Mouse (Mus musculus) gastrocnemius, postnatal 14 days (tissue): ENCODE measurements around the gene Olfr733. TPM values are rescaled to one million over a fixed set of nuclear protein-coding genes. Genes with fewer than 3 reads are reported as not detected.

Source experiments
- DNase-seq: peaks from one replicate; pipeline ENCODE4 v3.0.0; 2021; ENCODE audit warnings: mixed read lengths
- intact Hi-C: fragments of 180-260 bp; cut with DNase I; formaldehyde crosslinking; loops from one replicate; pipeline ENCODE4 v1.15.1; 2025; ENCODE audit warnings: low total_unique reads
- long read RNA-seq, 2 experiments: library from polyadenylated mRNA; stranded (forward); transcript quantifications; one replicate each; pipeline ENCODE4 v2.0.0; 2021
- total RNA-seq, 2 experiments: library from RNA; stranded (reverse); gene quantifications; 2 replicates each; pipeline ENCODE4 v1.2.3; 2021

The Olfr733 gene
- total RNA-seq: not detected
- long read RNA-seq, experiment 1: 0 reads
- long read RNA-seq, experiment 2: 0 reads

GRCm38 (mm10) chr14:50301422-50301821, at the start of gene Olfr733:
Gene Olfr733, minus strand, starts transcription at chr14:50301522.
- no peak for DNase-seq
- intact Hi-C loops: no loop called here

- intact Hi-C loops: no loop called here
- DNase-seq: no peak
Measured at GRCm38 (mm10) chr14:50348796-50349195, 47.5 kb upstream of the Olfr733 start, which contains the start of gene Olfr735. Gene Olfr735, minus strand, starts transcription at chr14:50348872.

GRCm38 (mm10) chr14:50326661-50327060, 25.3 kb upstream of the Olfr733 start, which contains the start of gene Olfr734:
Gene Olfr734, minus strand, starts transcription at chr14:50326761.
- intact Hi-C loops: no loop called here
- DNase-seq: no peak

- intact Hi-C loops: no loop called here
- DNase-seq: no peak
Measured at GRCm38 (mm10) chr14:50284106-50284505, 17.2 kb downstream of the Olfr733 start, which contains the start of gene Olfr732. Gene Olfr732, minus strand, starts transcription at chr14:50284206.

Other genes with a start within 250 kb of the Olfr733 start
- not detected for gene Olfr726, start 210.6 kb downstream of the Olfr733 start, total RNA-seq
- not detected for gene Olfr727, start 178.3 kb downstream of the Olfr733 start, total RNA-seq
- gene Olfr728, start 158.8 kb downstream of the Olfr733 start, total RNA-seq: not detected
- gene Olfr729, start 148.6 kb downstream of the Olfr733 start, total RNA-seq: not detected
- gene Olfr730, start 113.3 kb downstream of the Olfr733 start, total RNA-seq: not detected
- not detected for gene Olfr731, start 59.7 kb downstream of the Olfr733 start, total RNA-seq
- gene Olfr732, start 17.3 kb downstream of the Olfr733 start, total RNA-seq: not detected
- not detected for gene Olfr734, start 25.2 kb upstream of the Olfr733 start, total RNA-seq
- gene Olfr735, start 47.4 kb upstream of the Olfr733 start, total RNA-seq: not detected
- not detected for gene Tlr11, start 56.4 kb upstream of the Olfr733 start, total RNA-seq
- gene Olfr736, start 79.6 kb upstream of the Olfr733 start, total RNA-seq: not detected
- gene Olfr738, start 106.0 kb upstream of the Olfr733 start, total RNA-seq: not detected
- not detected for gene Olfr739, start 117.1 kb upstream of the Olfr733 start, total RNA-seq
- gene Olfr740, start 144.0 kb upstream of the Olfr733 start, total RNA-seq: not detected
- not detected for gene Olfr741, start 171.2 kb upstream of the Olfr733 start, total RNA-seq
- not detected for gene Olfr742, start 202.1 kb upstream of the Olfr733 start, total RNA-seq
- gene Olfr743, start 220.3 kb upstream of the Olfr733 start, total RNA-seq: not detected